Mouse (Mus musculus) embryonic facial prominence, embryonic 12.5 days (tissue): ENCODE measurements around the gene Pacs1. TPM values are rescaled to one million over a fixed set of nuclear protein-coding genes. Genes with fewer than 3 reads are reported as not detected.

Experiments
- ATAC-seq: fragments of 200-750 bp; cut with Nextera tagmentation; 2 replicates; pipeline ENCODE4 v1.8.0; 2017; ENCODE audit not compliant: insufficient number of reproducible peaks, insufficient read depth, low FRiP score, low TSS enrichment
- H3K27ac ChIP-seq: fragments of 300-500 bp; sonication (generic); 2 replicates; pipeline ENCODE4 v1.5.1; 2016; ENCODE audit warnings: mild to moderate bottlenecking
- H3K27me3 ChIP-seq: fragments of 300-500 bp; sonication (generic); 2 replicates; pipeline ENCODE4 v1.6.1; 2016; ENCODE audit warnings: mild to moderate bottlenecking, moderate library complexity
- H3K36me3 ChIP-seq: fragments of 300-500 bp; sonication (generic); 2 replicates; pipeline ENCODE4 v1.6.1; 2016; ENCODE audit warnings: mild to moderate bottlenecking
- H3K4me1 ChIP-seq: fragments of 300-500 bp; sonication (generic); 2 replicates; pipeline ENCODE4 v1.6.1; 2016
- H3K4me2 ChIP-seq: fragments of 300-500 bp; sonication (generic); replicated peaks from 2 replicates; pipeline ENCODE4 v1.6.1; 2016; ENCODE audit warnings: mild to moderate bottlenecking, moderate library complexity
- H3K4me3 ChIP-seq: fragments of 300-500 bp; sonication (generic); 2 replicates; pipeline ENCODE4 v1.5.1; 2016; ENCODE audit warnings: mild to moderate bottlenecking
- H3K9ac ChIP-seq: fragments of 300-500 bp; sonication (generic); 2 replicates; pipeline ENCODE4 v1.6.1; 2016; ENCODE audit warnings: mild to moderate bottlenecking, moderate library complexity
- H3K9me3 ChIP-seq: fragments of 300-500 bp; sonication (generic); 2 replicates; pipeline ENCODE4 v1.6.1; 2016; ENCODE audit warnings: mild to moderate bottlenecking, moderate library complexity
- WGBS: fragments of 180-500 bp; shearing (Covaris S2); methylation state at CpG from one replicate; pipeline ENCODE4 v1.1.7; 2016; 5-methylcytosine and 5-hydroxymethylcytosine counted together
- polyA plus RNA-seq: library from polyadenylated mRNA; unstranded; fragments of >200 nt; fragmentation: Nextera tagmentation; extraction: Ambion mirVana; gene quantifications from 2 replicates; pipeline ENCODE4 v1.2.1, GENCODE M21; 2016

Pacs1 gene
- polyA plus RNA-seq, 1 experiment from 2014 or later = 32.2 TPM

GRCm38 (mm10) chr19:5294972-5295735 lies 22.2 kb upstream of the Pacs1 start, which contains the start of gene Sf3b2:
Gene Sf3b2 (minus strand): TSS chr19:5295455.
- Histone ChIP-seq H3K9me3 (no peaks in the 10 kb centered on the region), H3K4me1 (peaks cover 32% of the 10 kb centered on the region), H3K4me2 (peak within 1 kb of the TSS; percentile 92), H3K4me3 (peak within 1 kb of the TSS; percentile 78), H3K36me3 (peaks cover 34% of the 10 kb centered on the region), H3K27me3 (no peaks in the 10 kb centered on the region), H3K9ac (peak within 1 kb of the TSS; percentile 80), H3K27ac (peak within 1 kb of the TSS; percentile 89)
- WGBS = under 1% methylated on average over 46 of the region's 46 CpGs
- ATAC-seq = peak; percentile 92

GRCm38 (mm10) chr19:5278381-5278780 lies 5.5 kb upstream of the Pacs1 start:
- Histone ChIP-seq H3K4me3 (no peak overlapping the region), H3K9me3 (no peaks in the 10 kb centered on the region), H3K9ac (no peak overlapping the region), H3K4me2 (no peak overlapping the region), H3K4me1 (peaks cover 11% of the 10 kb centered on the region), H3K36me3 (peaks cover 83% of the 10 kb centered on the region), H3K27me3 (no peaks in the 10 kb centered on the region), H3K27ac (no peak overlapping the region)
- no peak for ATAC-seq
- 86% methylated on average over 8 of the region's 8 CpGs for WGBS

- no peak for ATAC-seq
- Histone ChIP-seq H3K27ac (no peak overlapping the region), H3K9me3 (no peaks in the 10 kb centered on the region), H3K4me2 (no peak overlapping the region), H3K4me1 (peaks cover 12% of the 10 kb centered on the region), H3K4me3 (no peak overlapping the region), H3K27me3 (no peaks in the 10 kb centered on the region), H3K36me3 (peaks cover 72% of the 10 kb centered on the region), H3K9ac (no peak overlapping the region)
- WGBS = 82% methylated on average over 3 of the region's 3 CpGs
Measured at GRCm38 (mm10) chr19:5277140-5277539, 4.2 kb upstream of the Pacs1 start.

GRCm38 (mm10) chr19:5276531-5276930 lies 3.6 kb upstream of the Pacs1 start:
- Histone ChIP-seq H3K9me3 (no peaks in the 10 kb centered on the region), H3K27me3 (no peaks in the 10 kb centered on the region), H3K36me3 (peaks cover 66% of the 10 kb centered on the region), H3K27ac (no peak overlapping the region), H3K4me2 (no peak overlapping the region), H3K4me3 (no peak overlapping the region), H3K4me1 (peaks cover 18% of the 10 kb centered on the region), H3K9ac (no peak overlapping the region)
- no peak for ATAC-seq
- WGBS = 96% methylated on average over 2 of the region's 2 CpGs

GRCm38 (mm10) chr19:5275736-5276135 lies 2.8 kb upstream of the Pacs1 start:
- H3K4me2 ChIP-seq = no peak overlapping the region
- no peak for ATAC-seq
- H3K4me1 ChIP-seq = peaks cover 20% of the 10 kb centered on the region
- no peaks in the 10 kb centered on the region for H3K9me3 ChIP-seq
- no peak overlapping the region for H3K4me3 ChIP-seq
- H3K27ac ChIP-seq = no peak overlapping the region
- WGBS = 87% methylated on average over 5 of the region's 5 CpGs
- H3K36me3 ChIP-seq = peaks cover 63% of the 10 kb centered on the region
- H3K27me3 ChIP-seq = no peaks in the 10 kb centered on the region
- no peak overlapping the region for H3K9ac ChIP-seq

GRCm38 (mm10) chr19:5274641-5275040 lies 1.7 kb upstream of the Pacs1 start:
- Histone ChIP-seq H3K27me3 (no peaks in the 10 kb centered on the region), H3K9ac (no peak overlapping the region), H3K27ac (peak overlapping the region; percentile 50), H3K36me3 (peaks cover 55% of the 10 kb centered on the region), H3K4me3 (no peak overlapping the region), H3K4me1 (peaks cover 22% of the 10 kb centered on the region), H3K4me2 (no peak overlapping the region), H3K9me3 (no peaks in the 10 kb centered on the region)
- WGBS = 92% methylated on average over 12 of the region's 13 CpGs
- no peak for ATAC-seq

GRCm38 (mm10) chr19:5273916-5274315 lies 997 bp upstream of the Pacs1 start:
- Histone ChIP-seq H3K36me3 (peaks cover 48% of the 10 kb centered on the region), H3K27ac (peak overlapping the region; percentile 89), H3K9me3 (no peaks in the 10 kb centered on the region), H3K4me3 (no peak overlapping the region), H3K9ac (no peak overlapping the region), H3K4me2 (peak overlapping the region; percentile 66; the same call in 1 of the 2 replicates), H3K27me3 (no peaks in the 10 kb centered on the region), H3K4me1 (peaks cover 22% of the 10 kb centered on the region)
- 66% methylated on average over 4 of the region's 4 CpGs for WGBS
- no peak for ATAC-seq

- peak overlapping the region; percentile 89 for H3K27ac ChIP-seq
- H3K36me3 ChIP-seq = peaks cover 32% of the 10 kb centered on the region
- H3K9me3 ChIP-seq = no peaks in the 10 kb centered on the region
- peak overlapping the region; percentile 66 for H3K4me2 ChIP-seq
- ATAC-seq = peak; percentile 58
- peak overlapping the region; percentile 96 for H3K9ac ChIP-seq
- under 1% methylated on average over 29 of the region's 30 CpGs for WGBS
- H3K4me3 ChIP-seq = peak overlapping the region; percentile 97
- no peaks in the 10 kb centered on the region for H3K27me3 ChIP-seq
- H3K4me1 ChIP-seq = peaks cover 30% of the 10 kb centered on the region
Measured at GRCm38 (mm10) chr19:5272326-5272795, 558 bp downstream of the Pacs1 start.

- ATAC-seq = no peak
- no peaks in the 10 kb centered on the region for H3K9me3 ChIP-seq
Measured at GRCm38 (mm10) chr19:5271430-5271829, 1.5 kb downstream of the Pacs1 start.

GRCm38 (mm10) chr19:5269392-5269791 lies 3.5 kb downstream of the Pacs1 start:
- Histone ChIP-seq H3K4me1 (peaks cover 29% of the 10 kb centered on the region), H3K9ac (no peak overlapping the region), H3K4me2 (no peak overlapping the region), H3K27me3 (no peaks in the 10 kb centered on the region), H3K36me3 (peaks cover 7% of the 10 kb centered on the region), H3K27ac (no peak overlapping the region), H3K4me3 (no peak overlapping the region), H3K9me3 (no peaks in the 10 kb centered on the region)
- WGBS = 89% methylated on average over 5 of the region's 5 CpGs
- ATAC-seq = no peak

More at GRCm38 (mm10) chr19:5271430-5271829, 1.5 kb downstream of the Pacs1 start:
- Histone ChIP-seq H3K27me3 (no peaks in the 10 kb centered on the region), H3K36me3 (peaks cover 25% of the 10 kb centered on the region), H3K4me2 (peak overlapping the region; percentile 66), H3K4me1 (peaks cover 30% of the 10 kb centered on the region), H3K4me3 (peak overlapping the region; percentile 97), H3K9ac (no peak overlapping the region), H3K27ac (no peak overlapping the region)
- WGBS = 44% methylated on average over 1 of the region's 1 CpGs

GRCm38 (mm10) chr19:5268875-5269274 lies 4.0 kb downstream of the Pacs1 start:
- H3K9me3 ChIP-seq = no peaks in the 10 kb centered on the region
- no peak for ATAC-seq
- H3K9ac ChIP-seq = no peak overlapping the region
- peaks cover 24% of the 10 kb centered on the region for H3K4me1 ChIP-seq
- 84% methylated on average over 3 of the region's 3 CpGs for WGBS
- H3K4me3 ChIP-seq = no peak overlapping the region
- H3K27ac ChIP-seq = no peak overlapping the region
- H3K27me3 ChIP-seq = no peaks in the 10 kb centered on the region
- peaks cover 1% of the 10 kb centered on the region for H3K36me3 ChIP-seq
- H3K4me2 ChIP-seq = no peak overlapping the region

GRCm38 (mm10) chr19:5268017-5268416 lies 4.9 kb downstream of the Pacs1 start:
- H3K36me3 ChIP-seq = no peaks in the 10 kb centered on the region
- no peak for ATAC-seq
- H3K9me3 ChIP-seq = no peaks in the 10 kb centered on the region

More at GRCm38 (mm10) chr19:5268017-5268416, 4.9 kb downstream of the Pacs1 start:
- H3K4me3 ChIP-seq = no peak overlapping the region
- H3K4me1 ChIP-seq = peaks cover 18% of the 10 kb centered on the region
- no peak overlapping the region for H3K27ac ChIP-seq
- H3K9ac ChIP-seq = no peak overlapping the region
- H3K27me3 ChIP-seq = no peaks in the 10 kb centered on the region
- H3K4me2 ChIP-seq = no peak overlapping the region
